Mouse (Mus musculus): ENCODE data around the gene Cdc34. TPM values are rescaled to one million over a fixed set of nuclear protein-coding genes. Genes with fewer than 3 reads are reported as not detected.

The Cdc34 gene
- total RNA-seq (2021): 100 to 1,000 TPM; 307 to 315 TPM
- long read RNA-seq, experiment 1, transcript Cdc34-205 (5 exons, 979 nt): minor isoform, 20 of 301 reads
- long read RNA-seq, experiment 1, transcript Cdc34-208 (4 exons, 799 nt): minor isoform, 7 of 301 reads
- long read RNA-seq, experiment 1, transcript Cdc34-201 (5 exons, 1,266 nt): major isoform, 165 of 301 reads
- long read RNA-seq, experiment 1, partial matches to known transcripts: 96 of 301 reads
- long read RNA-seq, experiment 1, other reads (novel, unspliced or antisense): 8 of 301 reads
- long read RNA-seq, experiment 2, transcript Cdc34-201 (5 exons, 1,266 nt): major isoform, 142 of 256 reads
- long read RNA-seq, experiment 2, transcript Cdc34-208 (4 exons, 799 nt): minor isoform, 11 of 256 reads
- long read RNA-seq, experiment 2, transcript Cdc34-205 (5 exons, 979 nt): minor isoform, 19 of 256 reads
- long read RNA-seq, experiment 2, transcript Cdc34-209 (5 exons, 534 nt): minor isoform, 7 of 256 reads
- long read RNA-seq, experiment 2, partial matches to known transcripts: 60 of 256 reads
- long read RNA-seq, experiment 2, other reads (novel, unspliced or antisense): 17 of 256 reads

DNA sequence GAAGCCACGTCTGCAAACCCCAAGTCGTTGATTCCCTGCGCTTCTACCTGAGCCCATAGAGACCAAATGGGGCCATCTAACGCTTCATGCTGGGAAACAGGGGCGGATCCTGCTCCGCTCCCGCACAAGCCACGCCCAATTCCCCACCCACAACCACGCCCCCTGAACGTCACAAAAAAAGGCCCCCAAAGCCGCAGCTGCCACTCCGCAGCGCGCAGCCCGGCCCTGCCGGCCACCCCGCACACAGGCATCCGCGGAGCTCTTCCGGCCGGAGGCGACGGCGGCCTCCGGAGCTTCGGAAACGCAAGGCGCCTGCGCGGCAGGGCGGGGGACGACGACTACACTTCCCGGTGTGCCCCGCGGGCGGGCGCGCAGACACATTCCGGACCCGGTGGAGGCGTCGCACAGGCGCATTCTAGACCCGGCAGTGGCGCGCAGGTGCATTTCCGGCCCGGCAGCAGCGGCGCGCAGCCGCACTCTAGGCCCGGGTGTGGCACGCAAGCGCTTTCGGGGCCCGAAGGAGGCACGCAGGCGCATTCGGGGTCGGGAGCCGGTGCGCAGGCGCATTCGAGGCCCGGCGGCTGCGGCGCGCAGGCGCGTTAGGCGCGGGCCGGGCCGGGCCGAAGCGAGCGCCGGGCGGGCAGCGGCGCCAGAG, at the start of gene Cdc34:
Gene Cdc34 (plus strand): TSS at position 605 of the 655 bp plus-strand sequence.
- DNase-seq (ENCODE audit: low spot score in 2 of 2): peak; percentile 98 to 99

- no peak for DNase-seq (ENCODE audit: low spot score in 2 of 2)
Measured at GRCm38 (mm10) chr10:79633006-79633777, 48.8 kb upstream of the Cdc34 start.

DNA sequence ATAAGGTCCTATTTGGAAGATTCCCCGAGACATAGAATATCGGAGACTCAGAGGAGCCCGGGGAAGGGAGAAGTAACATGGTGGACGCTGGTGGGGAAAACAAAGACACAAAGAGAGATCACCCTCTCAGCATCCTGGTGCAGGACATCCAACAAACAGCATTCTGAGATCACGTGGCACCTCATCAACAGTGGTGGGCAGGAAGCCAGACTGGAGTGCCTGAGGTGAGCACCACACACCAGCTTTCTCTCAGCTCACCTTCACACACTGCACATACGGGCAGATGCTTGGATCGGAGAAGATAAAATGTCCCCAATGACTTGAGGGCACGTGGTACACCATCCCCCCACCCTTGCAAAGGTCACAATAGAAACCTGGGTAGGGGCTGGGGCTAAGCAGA, 45.7 kb upstream of the Cdc34 start:
- DNase-seq (ENCODE audit: low spot score in 2 of 2): no peak

DNA sequence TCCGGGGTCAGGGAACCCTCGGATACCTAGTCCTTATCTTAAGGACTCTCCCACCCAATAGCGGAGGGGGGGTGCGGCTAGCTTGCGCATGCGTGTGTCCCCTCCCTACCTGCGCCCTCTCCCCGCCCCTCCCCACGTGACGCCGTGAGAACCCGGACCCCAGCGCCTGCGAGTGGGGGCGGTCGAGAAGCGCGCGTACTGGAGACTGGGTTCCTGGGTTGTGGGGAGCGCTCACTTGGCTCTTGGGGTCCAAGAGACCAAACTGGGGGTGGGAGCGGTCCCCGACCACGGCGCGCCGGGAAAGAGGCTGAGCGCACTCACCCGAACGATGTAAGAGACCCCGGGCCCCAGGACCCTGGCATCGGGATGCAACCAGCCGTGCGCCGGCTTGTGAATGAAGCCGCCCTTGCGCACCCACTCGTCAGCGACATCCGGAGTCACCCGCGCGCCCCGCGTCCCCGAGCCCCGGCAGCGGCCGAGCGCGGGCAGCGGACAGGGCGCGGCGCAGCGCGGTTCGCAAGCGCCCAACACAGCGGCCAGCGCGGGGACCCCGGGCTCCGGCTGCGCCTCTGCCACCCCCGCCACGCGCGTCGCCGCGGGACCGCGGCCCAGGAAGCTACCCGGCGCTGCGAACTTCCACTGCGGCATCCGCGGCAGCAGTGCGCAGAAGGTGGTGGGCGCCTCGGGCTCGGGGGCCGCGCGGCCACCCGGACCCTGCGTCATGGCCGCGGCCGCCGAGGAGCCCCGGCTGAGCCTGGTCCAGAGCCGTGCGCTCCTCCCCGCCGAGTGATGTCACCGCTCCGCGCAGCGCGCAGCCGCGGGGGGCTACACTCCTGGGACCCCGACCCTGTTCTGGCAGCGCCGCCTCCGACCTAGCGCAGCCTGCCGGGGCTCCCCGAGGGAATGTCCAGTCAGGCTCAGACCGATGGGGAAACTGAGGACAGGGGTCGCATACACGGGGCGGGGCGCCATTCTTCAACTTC, 44.6 kb upstream of the Cdc34 start, which contains the start of gene Shc2:
Gene Shc2 (minus strand): TSS at position 791 of the 983 bp plus-strand sequence.
- no peak for DNase-seq (ENCODE audit: low spot score in 2 of 2)

- peak in 1 of 2 experiments; percentile 59 for DNase-seq (ENCODE audit: low spot score in 2 of 2)
Measured at GRCm38 (mm10) chr10:79638486-79639204, 43.4 kb upstream of the Cdc34 start.

- DNase-seq (ENCODE audit: low spot score in 2 of 2): no peak
Measured at GRCm38 (mm10) chr10:79645711-79646110, 36.3 kb upstream of the Cdc34 start, which contains the start of gene Odf3l2. Gene Odf3l2, minus strand, starts transcription at chr10:79645738.

GRCm38 (mm10) chr10:79649070-79649751, 32.8 kb upstream of the Cdc34 start:
- peak; percentile 65 to 69 for DNase-seq (ENCODE audit: low spot score in 2 of 2)

DNA sequence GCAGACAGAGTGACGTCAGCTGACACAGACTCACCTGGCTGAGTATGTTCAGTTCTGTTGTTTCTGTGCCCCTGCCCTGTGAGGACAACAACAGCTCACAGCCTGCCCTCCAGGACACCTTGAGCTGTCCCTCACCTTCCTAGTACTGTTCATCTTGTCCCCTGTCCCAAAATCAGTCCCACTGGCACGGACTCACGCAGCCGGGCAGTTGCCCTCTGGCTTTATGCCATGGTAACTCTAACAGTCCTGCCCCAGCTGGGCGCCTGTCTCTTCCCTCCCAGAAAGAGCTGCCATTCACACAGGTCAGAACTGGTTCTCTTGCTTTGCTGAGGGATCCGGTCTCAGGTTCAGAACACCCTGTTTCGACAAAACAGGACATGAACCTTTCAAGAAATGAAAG, 29.2 kb upstream of the Cdc34 start:
- DNase-seq (ENCODE audit: low spot score in 2 of 2): no peak

DNA sequence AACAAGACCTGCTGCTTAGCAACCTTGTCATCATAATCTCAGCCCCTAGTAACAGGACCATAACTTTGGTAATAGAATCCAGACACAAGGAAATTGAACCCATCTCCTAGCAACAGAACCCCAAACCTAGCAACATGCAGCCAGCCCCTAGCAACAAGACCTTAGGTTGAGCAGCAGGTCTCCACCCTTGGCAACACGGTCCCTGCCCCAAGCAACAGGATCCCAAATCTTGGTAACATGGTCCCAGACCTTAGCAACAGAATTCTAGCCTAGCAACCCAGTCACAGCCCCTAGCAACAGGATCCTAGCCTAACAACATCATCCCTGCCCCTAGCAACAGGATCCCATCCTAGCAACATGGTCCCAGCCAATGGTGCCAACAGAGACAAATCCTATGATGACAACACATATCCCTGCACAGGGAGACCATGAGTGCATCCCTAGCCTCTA, 27.0 kb upstream of the Cdc34 start:
- DNase-seq (ENCODE audit: low spot score in 2 of 2): no peak

DNA sequence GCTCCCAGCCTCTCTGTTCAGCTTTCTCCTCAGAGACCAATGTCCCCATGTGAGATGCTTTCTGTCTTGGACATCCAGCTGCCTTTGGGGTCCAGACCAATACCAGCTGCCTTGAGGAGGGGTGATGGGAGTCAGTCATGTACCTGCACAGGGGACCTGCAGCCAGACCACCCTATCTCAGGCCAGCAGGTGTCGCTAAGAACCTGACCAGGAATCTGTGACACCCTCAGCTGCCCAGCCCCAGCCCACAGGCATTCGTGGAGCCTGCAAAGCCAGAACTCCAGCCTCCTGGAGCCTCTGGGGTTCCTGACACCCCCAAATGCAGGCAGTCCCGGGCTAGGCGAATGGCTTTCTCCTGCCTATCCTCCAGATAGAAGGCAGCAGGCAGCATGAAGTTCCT, 23.2 kb upstream of the Cdc34 start:
- no peak for DNase-seq (ENCODE audit: low spot score in 2 of 2)

- DNase-seq (ENCODE audit: low spot score in 2 of 2): no peak
Measured at GRCm38 (mm10) chr10:79660298-79660697, 21.7 kb upstream of the Cdc34 start.

- no peak for DNase-seq (ENCODE audit: low spot score in 2 of 2)
Measured at GRCm38 (mm10) chr10:79661861-79662260, 20.1 kb upstream of the Cdc34 start.

GRCm38 (mm10) chr10:79664131-79664665, 17.8 kb upstream of the Cdc34 start, which contains the start of gene Madcam1:
Gene Madcam1, plus strand, starts transcription at chr10:79664559.
- peak in 1 of 2 experiments; percentile 55 for DNase-seq (ENCODE audit: low spot score in 2 of 2)

DNA sequence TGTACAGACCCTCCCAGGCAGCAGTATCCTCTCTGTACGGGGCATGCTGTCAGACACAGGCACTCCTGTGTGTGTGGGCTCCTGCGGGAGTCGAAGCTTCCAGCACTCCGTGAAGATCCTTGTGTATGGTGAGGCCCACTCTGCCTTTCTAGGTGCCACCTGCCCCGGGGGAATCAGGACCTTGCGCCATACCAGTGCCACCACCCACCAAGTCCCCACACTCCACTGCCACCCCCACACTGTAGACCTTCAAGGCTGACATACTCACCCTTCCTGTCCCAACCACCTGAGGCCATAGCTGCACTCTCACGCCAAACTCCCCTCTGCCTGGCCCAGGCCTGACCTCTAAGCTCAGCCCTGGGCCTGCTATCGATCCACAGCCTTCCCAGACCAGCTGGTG, 16.9 kb upstream of the Cdc34 start:
- no peak for DNase-seq (ENCODE audit: low spot score in 2 of 2)

DNA sequence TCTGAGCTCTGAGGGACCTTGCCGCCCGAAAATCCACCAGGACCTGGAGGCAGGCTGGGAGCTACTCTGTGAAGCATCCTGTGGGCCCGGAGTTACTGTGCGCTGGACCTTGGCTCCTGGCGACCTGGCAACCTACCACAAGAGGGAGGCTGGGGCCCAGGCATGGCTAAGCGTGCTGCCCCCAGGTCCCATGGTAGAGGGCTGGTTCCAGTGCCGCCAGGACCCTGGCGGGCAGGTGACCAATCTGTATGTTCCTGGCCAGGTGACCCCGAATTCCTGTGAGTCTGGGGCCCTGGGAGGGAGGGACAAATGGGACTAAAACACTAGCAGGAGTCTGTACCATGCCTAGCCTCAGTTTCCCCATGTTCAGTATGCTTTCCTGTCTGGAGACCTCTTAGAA, 15.5 kb upstream of the Cdc34 start:
- no peak for DNase-seq (ENCODE audit: low spot score in 2 of 2)

- no peak for DNase-seq (ENCODE audit: low spot score in 2 of 2)
Measured at GRCm38 (mm10) chr10:79668076-79668475, 13.9 kb upstream of the Cdc34 start.

DNA sequence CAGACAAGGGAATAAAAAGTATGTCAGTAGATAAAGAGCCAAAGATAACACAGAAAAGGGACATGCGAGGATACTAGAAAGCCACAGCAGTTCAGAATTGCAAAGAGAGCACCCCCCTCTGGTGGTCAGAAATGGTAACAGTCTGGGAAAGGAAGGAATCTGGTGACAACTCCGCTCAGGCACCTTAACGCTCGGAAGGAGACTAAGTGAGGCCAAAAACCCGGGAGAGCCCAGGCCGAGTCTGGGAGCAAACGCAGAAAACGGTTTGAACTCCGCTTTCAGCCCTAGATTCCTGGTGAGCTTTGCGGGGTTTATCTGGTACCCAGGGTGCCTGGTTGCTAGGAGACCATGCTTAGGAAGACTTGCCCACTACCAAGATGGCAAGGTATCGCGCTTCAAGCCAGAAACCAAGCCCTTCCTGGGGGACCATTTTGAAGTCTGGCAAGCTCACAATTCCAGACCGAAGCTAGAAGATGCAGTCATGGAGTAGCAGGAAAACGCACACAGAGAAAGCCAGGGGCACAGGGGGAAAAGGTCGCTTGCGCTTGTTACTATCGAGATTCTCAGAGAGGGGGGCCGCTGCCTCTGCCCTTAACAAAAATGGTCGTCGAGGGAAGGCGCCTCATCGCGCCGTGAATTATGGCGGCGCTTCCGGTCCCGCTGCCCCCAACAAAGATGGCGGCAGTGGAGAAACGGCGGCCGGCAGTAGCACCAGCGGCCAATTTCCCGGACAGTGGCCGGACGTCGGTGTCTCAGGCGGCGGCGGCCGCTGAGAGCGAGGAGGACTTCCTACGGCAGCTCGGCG, 13.0 kb upstream of the Cdc34 start, which contains the start of gene Tpgs1:
Gene Tpgs1 (plus strand): TSS at position 599 of the 805 bp plus-strand sequence.
- DNase-seq (ENCODE audit: low spot score in 2 of 2): peak; percentile 76 to 89

Data from gastrocnemius, postnatal 4 days (tissue).